Mouse (Mus musculus) heart, postnatal 4 days (tissue): ENCODE measurements around the gene Mmp21. TPM values are rescaled to one million over a fixed set of nuclear protein-coding genes. Genes with fewer than 3 reads are reported as not detected.
"Not testable (repeated sequence)": the region's sequence is repeated elsewhere in the genome, so short reads cannot be mapped to it uniquely, and the experiment has no call there.

Experiments
- DNase-seq: peaks from one replicate; pipeline ENCODE4 v3.0.0; 2021
- total RNA-seq, 2 experiments: library from RNA; stranded (reverse); gene quantifications; 2 replicates each; pipeline ENCODE4 v1.2.3; 2021

Gene Mmp21
- total RNA-seq: not detected

DNA sequence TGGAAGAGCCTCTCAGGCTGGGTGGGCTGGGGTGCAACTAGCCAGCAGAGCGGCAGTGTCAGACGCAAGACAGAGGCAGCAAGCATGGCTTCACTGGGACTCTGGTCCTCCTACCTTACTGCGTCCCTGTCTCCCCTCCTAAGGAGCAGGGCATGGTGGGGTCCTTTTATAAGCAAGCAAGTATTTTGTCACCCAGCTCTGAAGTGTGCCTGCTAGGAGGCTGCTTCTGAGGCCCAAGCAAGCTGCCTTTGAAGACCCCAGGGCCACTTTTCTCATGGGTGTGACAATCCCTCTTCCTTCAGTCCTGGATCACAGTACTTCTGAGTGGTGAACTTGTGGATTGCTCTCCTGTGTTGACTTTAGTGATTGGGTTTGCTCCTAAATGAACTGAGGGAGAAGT is at the start of gene Mmp21:
Gene Mmp21 (minus strand): TSS at position 101 of the 400 bp plus-strand sequence.
- DNase-seq: no peak

DNA sequence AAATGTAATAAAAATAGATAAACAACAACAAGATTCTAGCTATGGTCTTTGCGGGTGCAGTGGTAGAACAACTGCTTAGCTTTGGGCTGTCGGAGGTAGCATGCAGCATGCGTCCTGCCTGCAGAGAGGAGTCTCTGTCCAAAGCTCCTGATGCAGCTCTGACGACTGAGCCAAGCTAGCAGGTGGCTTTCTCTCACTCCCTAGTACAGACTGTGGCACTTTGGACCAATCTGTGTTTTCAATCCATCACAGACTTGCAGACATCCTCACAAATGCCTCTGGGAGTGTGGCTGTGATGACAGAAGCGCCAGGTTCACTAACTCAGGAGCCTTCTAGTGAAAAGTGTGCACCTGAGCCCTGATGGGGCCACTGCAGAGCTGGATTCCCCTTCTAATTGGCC is 49.5 kb upstream of the Mmp21 start:
- no peak for DNase-seq

DNA sequence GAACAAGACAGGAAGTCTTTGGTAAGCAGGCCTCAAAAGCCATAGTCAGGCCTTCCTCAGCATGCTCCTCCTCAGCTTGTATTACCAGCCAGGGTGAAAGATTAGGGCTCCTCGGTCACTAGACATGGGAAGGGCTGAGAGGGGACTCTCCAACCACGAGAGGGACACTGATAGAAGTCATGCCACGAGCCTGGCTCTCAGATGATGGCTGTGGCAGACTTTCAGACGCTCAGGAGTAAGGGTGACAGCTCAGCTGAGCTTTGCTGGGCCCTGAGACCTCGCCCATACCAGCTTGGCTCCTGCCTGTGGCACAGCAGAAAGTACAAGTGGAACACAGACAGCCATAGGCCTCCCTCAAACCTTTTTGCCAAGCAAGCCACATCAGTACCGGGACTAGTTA is 47.2 kb upstream of the Mmp21 start:
- DNase-seq: no peak

DNA sequence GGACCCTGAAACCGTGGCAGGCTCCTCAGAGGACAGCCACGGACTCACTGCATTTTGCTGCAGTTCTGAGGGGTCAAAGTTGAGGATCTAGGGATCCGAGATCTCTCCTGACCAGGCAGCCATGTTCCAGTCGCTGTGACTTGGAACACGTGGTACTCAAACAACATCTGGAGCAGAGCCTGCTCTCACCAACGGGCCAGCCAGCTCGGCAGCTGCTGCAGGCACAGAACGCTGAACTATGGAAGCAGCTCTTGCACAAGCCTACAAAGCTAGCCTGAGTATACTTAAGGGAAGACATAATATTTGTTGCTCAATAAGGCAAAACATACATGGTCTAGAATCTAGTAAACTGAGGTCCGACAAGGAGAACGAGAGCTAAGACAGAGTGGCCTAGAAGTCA is 45.7 kb upstream of the Mmp21 start:
- no peak for DNase-seq

DNA sequence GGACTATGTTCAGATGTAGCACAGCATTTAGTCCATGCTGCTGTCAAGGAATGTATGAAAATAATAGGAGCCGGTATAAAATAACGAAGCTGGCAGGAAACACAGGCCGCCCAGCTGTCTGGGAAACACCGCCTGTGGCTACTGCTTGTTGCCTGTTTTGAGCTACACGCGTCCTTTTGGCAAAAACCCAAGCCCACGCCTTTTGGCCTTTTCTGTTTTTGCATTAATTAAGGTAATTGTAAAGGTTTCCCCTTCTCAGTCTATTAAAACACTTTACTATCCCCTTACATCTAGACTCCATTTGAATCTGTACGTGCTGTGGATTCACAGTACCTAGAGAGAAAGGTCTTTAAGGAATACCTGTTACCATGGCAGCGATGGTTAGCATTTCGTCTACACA is 45.0 kb upstream of the Mmp21 start:
- DNase-seq: no peak

DNA sequence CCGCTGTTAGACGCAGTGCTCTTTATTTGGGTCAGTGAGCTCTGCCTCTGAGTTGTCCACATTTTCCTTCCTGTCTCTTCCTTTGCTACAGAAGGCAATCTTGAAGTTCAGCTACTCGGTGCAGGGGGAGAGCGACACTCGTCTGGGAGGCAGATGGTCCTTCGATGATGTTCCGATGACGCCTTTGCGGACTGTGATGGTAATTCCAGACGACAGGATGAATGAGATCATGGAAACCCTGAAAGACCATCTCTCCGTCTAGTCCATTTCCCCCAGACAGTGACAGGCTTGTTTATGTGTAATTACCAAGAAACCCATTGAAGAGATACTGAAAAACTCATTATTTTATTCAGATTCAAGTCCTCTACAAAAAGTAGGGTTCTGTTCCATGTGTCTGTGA is 40.8 kb upstream of the Mmp21 start:
- no peak for DNase-seq

DNA sequence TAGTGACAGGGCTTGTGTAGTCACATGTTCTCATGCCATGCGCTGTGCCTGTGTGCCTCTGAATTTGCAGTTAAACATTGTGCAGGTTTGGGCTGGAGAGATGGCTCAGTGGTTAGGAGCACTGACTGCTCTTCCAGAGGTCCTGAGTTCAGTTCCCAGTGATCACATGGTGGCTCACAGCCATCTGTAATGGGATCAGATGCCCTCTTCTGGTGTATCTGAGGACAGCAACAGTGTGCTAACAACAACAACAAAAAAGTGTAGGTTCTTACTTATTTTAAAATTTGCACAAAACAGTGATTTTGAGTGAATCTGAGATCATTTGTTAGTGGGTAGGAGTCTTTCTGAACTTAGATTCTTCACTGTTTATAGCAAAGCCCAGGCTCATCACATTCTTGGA is 38.7 kb upstream of the Mmp21 start:
- no peak for DNase-seq

DNA sequence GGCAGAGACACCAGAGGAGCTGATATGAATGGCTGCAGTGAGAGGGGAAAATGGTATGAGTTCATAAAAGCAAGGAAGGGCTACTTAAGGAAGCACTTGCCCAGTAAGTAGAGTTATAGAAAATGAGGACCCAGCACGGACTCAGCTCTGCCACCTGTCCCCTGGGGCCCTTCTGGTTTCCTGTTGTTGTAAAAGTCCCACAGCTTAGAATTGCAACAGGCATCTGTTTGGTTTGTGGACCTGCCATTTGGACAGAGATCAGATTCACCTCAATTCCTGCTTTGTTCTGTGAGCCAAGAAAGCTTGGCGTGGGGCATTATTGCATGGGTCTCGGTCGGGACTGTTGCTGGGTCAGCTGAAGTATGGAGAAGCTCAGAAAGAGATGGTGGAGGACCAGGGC is 35.5 kb upstream of the Mmp21 start:
- DNase-seq: no peak

DNA sequence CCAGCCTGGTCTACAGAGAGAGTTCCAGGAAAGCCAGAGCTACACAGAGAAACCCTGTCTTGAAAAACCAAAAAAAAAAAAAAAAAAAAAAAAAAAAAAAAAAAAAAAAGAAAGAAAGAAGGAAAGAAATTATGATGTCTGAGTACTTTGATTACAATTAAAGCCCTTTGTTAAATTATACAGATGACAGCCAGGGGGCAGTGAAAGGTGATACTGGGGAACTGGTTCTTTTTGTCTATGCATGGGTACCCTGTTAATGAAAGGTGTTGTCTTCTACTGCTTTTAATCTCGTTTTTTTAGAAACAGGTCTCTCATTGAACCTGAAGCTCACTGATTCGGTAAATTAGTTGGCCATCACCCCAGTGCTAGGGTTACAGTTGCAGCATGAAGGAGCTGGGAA is 27.4 kb upstream of the Mmp21 start:
- no peak for DNase-seq

DNA sequence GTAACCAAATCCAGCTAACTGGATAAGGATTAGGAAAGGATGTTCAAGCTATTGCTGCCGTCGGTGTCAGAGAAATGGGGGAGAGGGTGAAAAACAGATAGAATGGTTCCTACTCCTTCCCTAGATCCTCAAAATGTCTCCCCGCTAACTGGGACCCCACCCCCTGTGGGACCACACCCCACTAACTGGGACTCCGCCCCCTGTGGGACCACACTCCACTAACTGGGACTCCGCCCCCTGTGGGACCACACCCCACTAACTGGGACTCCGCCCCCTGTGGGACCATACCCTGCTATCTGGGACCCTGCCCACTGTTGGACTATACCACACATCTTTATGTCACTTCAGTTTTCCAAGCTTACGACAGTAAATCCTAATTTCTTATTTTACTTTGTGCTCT is 24.0 kb upstream of the Mmp21 start:
- no peak for DNase-seq

DNA sequence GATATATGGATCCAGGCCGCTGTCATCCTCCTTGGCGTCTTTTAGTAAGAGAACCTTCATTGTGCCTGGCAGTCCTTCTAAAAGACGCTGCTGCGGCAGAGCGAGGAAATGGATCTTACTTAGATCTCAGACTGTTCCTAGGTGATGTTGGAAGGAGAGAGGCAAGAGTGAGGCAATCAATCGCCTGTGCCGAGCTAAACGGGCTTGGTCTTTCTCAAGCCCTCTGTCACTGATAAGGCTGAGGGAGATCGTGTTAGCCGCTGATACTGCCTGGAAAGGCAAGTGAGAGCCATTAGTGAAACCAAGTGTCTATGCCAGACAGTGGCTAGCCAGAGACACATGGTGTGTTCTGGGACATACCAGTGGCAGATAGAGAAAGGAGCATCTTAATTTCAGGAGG is 22.5 kb upstream of the Mmp21 start:
- no peak for DNase-seq

DNA sequence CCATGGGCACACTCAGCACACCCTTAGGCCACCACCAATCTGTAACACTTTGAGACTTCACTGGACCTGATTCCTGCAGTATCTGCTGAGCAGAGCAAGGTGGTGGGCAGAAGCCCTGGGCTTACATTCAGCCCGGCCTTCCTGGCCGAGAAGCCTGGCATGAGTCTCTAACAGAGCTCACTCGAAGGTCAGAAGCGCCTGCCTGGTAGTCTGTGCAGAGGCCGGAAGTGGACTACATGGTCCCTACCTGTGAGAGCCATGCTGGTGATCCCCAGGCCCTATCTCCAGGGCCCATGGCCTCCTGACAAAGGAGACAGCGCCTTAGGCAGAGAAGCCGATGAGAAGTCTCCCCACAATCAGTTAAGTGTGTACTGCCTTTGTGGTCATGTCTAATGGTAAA is 21.5 kb upstream of the Mmp21 start:
- no peak for DNase-seq

DNA sequence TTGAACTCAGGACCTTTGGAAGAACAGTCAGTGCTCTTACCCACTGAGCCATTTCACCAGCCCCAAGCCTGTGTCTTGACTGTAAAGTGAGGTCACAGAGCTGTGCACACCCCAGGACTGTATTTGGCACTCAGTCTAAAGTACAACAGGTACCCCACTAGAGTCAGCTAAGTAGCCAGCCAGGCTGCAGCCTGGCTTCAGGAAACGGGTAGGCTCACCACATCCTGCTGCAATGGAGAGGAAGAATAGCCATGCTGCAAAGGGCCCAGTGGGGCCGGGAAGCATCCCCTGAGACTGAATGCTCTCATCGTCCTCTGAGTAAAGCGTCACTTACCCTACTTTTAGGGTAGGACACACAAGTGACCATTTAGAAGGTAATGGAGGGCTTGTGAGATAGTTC is 20.0 kb upstream of the Mmp21 start:
- no peak for DNase-seq

DNA sequence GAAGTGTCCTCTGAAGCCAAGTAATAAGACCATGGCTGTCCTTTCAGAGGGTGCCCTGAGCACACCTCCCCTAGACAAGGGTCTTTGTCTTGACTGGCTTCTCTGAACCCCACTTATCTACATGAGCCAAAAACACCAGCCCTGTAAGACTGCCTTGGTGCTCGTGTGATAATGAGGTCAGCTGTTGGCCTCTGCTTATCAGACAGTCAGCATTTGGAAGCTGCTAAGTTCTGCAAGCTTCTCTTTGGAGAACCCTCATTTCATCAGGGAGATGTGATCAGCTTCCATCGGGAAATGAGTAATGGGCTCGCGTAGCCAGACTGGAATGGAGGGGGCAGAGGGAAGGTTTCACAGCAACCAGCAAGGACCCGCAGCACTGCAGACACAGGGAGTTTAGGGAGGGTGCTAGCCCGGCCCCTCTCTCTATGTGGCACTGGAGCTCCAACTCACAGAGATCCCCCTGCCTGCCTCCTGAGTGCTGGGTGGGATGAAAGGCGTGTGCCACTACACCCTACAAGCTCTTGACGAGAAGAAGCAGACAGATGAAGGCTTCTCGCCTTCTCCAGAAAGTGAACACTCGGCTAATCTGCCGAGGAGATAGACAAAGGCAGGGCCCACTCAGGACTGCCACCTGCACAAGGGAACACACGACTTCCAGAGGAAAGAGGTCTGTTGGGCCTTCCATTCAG is 18.3 kb upstream of the Mmp21 start:
- no peak for DNase-seq

DNA sequence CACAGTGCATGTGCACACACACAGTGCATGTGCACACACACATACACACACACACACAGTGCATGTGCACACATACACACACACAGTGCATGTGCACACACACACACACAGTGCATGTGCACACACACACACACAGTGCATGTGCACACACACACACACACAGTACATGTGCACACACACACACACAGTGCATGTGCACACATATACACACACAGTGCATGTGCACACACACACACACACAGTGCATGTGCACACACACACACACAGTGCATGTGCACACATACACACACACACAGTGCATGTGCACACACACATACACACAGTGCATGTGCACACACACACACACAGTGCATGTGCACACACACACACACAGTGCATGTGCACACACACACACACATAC is 5.8 kb upstream of the Mmp21 start:
- DNase-seq: not testable (repeated sequence)

DNA sequence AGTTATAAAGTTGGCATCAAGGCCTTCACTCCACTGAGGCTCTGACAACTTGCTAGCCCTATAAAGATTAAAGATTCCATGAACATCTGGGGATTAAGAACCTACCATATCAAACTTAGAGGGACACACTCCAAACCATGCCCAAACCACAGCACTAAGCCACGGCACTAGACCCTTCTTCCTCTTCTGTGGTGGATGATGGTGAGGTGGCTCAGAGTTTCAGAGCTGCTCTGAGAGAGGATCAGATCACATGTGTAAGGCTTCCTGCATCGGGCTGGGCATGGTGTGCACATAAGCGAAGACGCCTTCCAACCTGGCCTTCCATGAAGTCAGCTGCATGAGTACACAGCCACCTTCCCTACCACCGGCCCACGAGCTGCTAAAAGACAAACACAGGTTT is 4.8 kb upstream of the Mmp21 start:
- no peak for DNase-seq

DNA sequence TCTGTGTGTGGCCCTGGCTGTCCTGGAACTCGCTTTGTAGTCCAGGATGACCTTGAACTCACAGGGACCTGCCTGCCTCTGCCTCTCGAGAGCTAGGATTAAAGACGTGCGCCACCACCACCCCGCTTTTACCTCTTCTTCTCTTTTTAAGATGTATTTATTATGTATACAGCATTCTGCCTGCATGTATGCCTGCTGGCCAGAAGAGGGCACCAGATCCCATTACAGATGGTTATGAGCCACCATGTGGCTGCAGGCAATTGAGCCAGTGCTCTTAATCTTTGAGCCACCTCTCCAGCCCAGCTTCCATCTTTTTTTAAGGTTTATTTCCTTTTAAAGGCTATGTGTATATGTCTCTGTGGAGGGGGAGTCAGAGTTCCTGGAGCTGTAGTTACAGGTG is 4.2 kb upstream of the Mmp21 start:
- no peak for DNase-seq

DNA sequence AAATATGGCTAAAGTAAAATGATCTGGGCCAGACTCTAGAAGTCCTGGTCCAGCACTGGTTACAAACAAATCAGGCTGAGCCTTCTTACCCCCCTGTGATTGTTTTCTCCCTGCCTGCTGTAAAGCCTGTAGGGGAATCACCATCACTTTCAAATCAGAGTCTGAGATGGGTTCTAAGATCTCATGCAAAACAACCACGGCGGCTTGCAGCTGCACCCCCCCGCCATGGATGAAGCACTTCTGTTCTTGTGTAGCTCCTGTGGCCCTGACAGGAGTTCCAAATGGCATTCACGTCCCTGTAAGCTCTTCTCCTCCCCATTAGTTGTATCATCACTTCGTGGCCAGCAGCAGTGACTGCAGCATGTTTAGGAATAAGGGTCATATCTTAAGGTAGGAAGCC is 3.8 kb upstream of the Mmp21 start:
- no peak for DNase-seq

DNA sequence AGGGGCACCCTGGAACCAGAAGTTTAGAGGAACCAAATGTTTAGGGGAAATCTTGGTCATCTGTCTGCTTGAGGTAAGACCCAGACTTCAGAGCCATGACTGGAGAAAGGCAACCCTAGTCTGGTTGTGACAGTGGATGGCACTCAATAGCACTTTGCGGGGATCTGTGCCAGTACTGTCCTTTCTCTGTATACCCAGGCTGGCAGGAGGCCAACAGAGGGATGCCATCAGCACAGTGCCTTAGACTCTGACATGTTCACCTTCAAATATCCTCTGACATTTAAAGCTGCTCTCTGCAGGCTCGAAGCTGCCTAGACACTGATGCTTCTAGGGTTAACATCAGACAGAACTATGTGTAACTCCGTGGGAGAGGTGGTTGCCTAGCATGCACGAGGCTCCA is 422 bp downstream of the Mmp21 start:
- DNase-seq: peak; percentile 35

DNA sequence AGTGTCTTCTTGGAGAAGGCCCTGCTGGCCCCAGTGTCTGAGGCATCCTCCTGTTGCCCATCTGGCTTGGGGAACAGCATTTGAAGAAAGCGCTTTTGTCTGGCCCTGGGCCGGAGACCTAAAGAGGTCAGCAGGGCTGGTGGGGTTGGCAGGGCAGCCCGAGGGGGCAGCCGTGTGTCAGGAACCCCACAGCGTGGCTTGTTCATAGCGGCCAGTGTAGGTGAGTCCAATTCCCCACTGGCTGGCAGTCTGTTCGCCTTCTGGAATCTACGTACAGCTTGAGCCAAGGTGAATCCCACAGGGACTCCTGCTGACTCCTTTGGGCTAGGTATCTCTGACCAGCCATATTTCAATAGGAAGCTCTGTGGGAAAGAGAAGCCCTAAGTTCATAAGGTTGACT is 1.1 kb downstream of the Mmp21 start:
- no peak for DNase-seq

DNA sequence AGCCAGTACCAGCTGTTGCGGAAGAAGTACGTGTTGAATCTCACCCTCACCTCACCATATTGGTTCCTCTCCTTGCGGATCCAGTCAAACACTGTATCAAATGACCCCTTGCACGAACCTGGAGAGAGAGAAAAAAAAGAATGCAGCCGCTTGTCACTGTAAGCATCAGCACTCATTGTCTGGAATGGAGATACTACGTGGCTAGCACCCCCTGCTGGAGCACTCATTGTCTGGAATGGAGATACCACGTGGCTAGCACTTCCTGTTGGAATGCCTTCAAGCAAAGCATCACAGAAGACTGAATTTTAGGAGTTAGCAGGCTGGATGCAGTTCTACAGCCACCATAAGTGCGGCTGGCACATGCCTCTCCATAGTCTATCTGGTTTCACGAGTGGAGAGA is 3.9 kb downstream of the Mmp21 start:
- no peak for DNase-seq

DNA sequence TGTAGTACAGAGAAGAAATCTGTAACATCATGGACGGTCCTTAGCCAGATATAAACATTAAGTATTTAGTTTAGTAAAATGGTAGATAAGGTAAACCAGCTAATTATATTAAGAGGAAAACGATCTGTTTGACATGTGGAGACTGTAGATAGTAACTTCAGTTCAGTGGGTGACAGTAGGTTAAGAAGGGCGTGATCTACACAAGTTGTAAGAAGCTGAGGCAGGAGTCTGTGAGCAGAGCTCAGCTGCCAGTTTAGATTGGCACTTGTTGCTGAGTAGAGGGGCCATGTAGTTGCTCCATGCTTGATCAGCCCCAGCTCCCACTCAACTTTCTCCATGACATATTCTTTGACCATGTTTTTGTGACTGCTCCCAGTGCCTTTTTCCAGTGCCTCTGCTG is 9.0 kb downstream of the Mmp21 start:
- no peak for DNase-seq

DNA sequence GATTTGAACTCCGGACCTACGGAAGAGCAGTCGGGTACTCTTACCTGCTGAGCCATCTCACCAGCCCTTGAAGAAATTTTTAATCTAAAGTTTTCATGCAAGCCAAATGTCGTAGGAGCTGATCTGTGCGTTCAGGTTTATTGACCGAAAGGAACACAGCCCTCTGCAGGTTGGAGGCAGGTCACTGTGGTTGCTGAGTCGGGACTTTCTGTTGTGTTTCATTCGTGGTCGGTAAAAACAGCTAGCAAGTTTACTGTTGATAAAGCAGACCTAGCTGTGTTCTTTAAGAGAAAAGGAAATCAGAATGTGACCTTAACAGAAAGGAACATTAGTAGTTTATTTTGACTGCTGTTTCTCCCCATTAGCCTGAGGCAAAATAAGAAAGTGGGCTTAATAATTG is 9.9 kb downstream of the Mmp21 start:
- no peak for DNase-seq

DNA sequence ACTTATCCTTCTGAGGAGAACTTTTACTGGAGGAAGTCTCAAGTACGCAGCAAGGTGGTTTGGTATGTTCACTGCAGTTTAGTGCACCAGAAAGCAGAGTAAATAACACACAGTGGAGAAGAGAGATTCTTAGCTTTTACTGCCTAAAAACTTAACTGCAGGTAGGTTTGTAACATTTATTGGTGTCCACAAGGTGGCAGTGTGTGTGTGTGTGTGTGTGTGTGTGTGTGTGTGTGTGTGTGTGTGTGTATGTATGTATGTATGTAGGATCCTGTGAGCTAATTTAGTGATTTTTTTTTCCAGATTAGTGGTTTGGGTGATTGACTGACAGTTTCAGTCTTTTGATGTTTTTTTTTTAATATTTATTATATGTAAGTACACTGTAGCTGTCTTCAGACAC is 10.8 kb downstream of the Mmp21 start:
- no peak for DNase-seq

DNA sequence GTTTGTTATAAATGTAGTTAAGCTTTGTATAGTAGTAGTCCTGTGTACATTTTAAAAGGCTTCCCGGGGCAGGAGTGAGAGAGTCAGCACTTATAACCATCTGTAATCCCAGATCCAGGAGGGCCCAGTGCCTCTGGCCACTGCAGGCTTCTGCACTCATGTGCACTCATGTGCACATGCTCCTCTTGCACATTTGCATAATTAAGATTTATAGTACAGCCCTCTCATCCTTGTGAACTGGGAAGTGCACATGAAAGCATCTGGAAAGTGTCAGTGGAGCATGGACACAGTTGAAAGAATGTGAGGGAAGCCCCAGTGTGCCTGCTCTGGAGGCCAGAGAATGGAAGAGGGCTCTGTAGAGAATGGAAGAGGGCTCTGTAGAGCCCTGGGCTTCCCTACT is 17.4 kb downstream of the Mmp21 start:
- DNase-seq: no peak
